Mouse (Mus musculus): ENCODE measurements around the gene Dab2ip.

Dab2ip gene

GRCm38 (mm10) chr2:35688121-35688520, 130.1 kb downstream of the Dab2ip start:
- DNase-seq: no peak

- DNase-seq: peak; percentile 79 to 80
Measured at GRCm38 (mm10) chr2:35688581-35688980, 130.5 kb downstream of the Dab2ip start.

- no peak for DNase-seq
Measured at GRCm38 (mm10) chr2:35689881-35690280, 131.8 kb downstream of the Dab2ip start.

- peak; percentile 89 to 95 for DNase-seq
Measured at GRCm38 (mm10) chr2:35691257-35692049, 133.4 kb downstream of the Dab2ip start.

- peak; percentile 63 to 67 for DNase-seq
Measured at GRCm38 (mm10) chr2:35692272-35692900, 134.3 kb downstream of the Dab2ip start.

GRCm38 (mm10) chr2:35693037-35693436, 135.0 kb downstream of the Dab2ip start:
- DNase-seq: no peak

- no peak for DNase-seq
Measured at GRCm38 (mm10) chr2:35694111-35694510, 136.0 kb downstream of the Dab2ip start.

GRCm38 (mm10) chr2:35696193-35696541, 138.1 kb downstream of the Dab2ip start:
- DNase-seq: no peak

GRCm38 (mm10) chr2:35696542-35697391, 138.7 kb downstream of the Dab2ip start:
- peak; percentile 73 to 84 for DNase-seq

GRCm38 (mm10) chr2:35697768-35698167, 139.7 kb downstream of the Dab2ip start:
- no peak for DNase-seq

- no peak for DNase-seq
Measured at GRCm38 (mm10) chr2:35700966-35701365, 142.9 kb downstream of the Dab2ip start.

GRCm38 (mm10) chr2:35702001-35702400, 143.9 kb downstream of the Dab2ip start:
- DNase-seq: no peak

GRCm38 (mm10) chr2:35702608-35703007, 144.5 kb downstream of the Dab2ip start:
- no peak for DNase-seq

- no peak for DNase-seq
Measured at GRCm38 (mm10) chr2:35703241-35703640, 145.2 kb downstream of the Dab2ip start.

- no peak for DNase-seq
Measured at GRCm38 (mm10) chr2:35712611-35713010, 154.5 kb downstream of the Dab2ip start.

GRCm38 (mm10) chr2:35713460-35713859, 155.4 kb downstream of the Dab2ip start:
- no peak for DNase-seq

- DNase-seq: no peak
Measured at GRCm38 (mm10) chr2:35714742-35715167, 156.7 kb downstream of the Dab2ip start.

GRCm38 (mm10) chr2:35715485-35715884, 157.4 kb downstream of the Dab2ip start:
- DNase-seq: no peak

- no peak for DNase-seq
Measured at GRCm38 (mm10) chr2:35716175-35716574, 158.1 kb downstream of the Dab2ip start.

GRCm38 (mm10) chr2:35718003-35718500, 160.0 kb downstream of the Dab2ip start:
- no peak for DNase-seq

- no peak for DNase-seq
Measured at GRCm38 (mm10) chr2:35718662-35719061, 160.6 kb downstream of the Dab2ip start.

- DNase-seq: no peak
Measured at GRCm38 (mm10) chr2:35719230-35720005, 161.4 kb downstream of the Dab2ip start.
